Mouse (Mus musculus) retina, adult 2 months (tissue): ENCODE data around the gene Cdh23.

Experiments
- DNase-seq: peaks from one replicate; pipeline ENCODE4 v3.0.0-alpha.2; 2012; ENCODE audit warnings: low read depth, low spot score

The Cdh23 gene

GRCm38 (mm10) chr10:60708837-60709236 is 12.5 kb upstream of the Cdh23 start:
- DNase-seq: no peak

- DNase-seq: no peak
Observed at GRCm38 (mm10) chr10:60706268-60706667, 10.0 kb upstream of the Cdh23 start.

DNA sequence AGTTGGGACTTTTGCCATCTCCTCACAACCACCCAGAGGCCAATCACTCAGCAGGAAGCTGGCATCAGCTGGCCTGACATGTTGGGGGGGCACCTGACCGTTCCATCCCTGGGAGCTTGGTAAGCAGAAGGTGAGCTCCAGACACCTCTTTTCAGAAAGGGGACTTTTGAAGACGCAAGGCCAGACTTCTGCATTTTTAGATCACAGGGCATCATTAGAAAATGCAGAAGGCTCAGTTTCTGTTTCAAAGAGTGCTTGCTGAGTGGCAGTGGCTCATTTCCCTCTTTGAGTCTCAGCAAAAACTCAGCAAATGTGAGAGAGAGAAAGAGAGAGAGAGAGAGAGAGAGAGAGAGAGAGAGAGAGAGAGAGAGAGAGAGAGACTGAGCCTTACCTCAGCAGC is 8.8 kb upstream of the Cdh23 start:
- DNase-seq: no peak

DNA sequence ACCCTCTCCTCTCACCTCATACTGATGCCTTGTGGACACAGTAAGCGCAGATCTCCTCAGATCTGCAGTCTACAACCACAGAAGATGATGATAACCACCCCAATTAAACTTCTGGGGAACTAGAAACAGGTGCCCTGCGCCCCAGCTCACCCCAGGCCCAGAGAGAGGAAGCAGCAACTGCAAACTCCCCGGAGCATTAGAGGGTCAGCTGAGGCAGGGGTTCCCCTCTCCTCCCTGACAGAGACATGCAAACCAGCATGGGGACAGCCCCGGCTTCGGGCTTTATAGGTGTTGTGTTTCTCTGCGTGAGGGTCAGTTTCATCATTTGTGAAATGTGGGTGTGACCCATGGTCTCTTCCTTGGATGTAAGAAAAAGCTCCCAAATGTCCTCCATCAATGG is 1.5 kb upstream of the Cdh23 start:
- DNase-seq: no peak

DNA sequence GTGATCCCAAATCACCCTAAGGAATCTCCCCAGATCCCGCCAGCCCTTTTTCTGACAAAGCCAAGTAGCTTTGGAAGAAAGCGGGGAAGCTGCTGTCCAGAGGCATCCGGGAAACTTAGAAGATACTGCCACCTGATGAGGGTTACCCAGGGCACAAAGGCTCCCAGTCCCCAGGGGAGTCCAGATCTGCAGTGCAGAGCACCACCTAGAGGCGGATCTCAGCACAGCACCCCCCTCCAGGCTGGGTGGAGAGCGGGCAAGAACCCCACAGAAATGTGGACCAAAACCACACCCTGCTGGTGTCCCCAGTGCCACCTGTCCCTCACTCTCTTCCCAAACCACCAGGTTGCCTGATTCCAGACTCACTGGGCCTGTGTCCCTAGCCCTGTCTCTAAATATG is 685 bp upstream of the Cdh23 start:
- peak; percentile 25 for DNase-seq

- DNase-seq: no peak
Observed at GRCm38 (mm10) chr10:60691671-60692390, 4.5 kb downstream of the Cdh23 start.

GRCm38 (mm10) chr10:60690960-60691359 is 5.3 kb downstream of the Cdh23 start:
- no peak for DNase-seq

DNA sequence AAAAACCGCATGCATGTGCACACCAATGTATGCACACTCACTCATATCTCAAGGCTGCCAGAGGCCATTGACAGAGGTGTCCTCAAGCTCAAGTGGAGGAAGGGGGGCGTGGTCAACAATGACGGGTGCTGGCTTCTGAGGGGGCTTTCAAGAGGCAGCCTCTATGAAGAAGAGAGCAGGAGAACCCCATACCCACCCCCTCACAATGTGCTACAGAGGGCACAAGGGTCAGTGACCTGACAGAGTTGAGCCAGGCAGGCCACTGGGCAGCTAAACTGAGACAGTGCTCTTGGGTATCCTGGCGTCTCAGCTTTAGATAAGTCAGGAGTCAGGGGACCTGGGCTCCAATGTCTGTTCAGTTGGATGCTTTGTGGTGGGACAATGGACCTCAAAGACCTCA is 6.9 kb downstream of the Cdh23 start:
- DNase-seq: no peak

- no peak for DNase-seq
Observed at GRCm38 (mm10) chr10:60687011-60687776, 9.1 kb downstream of the Cdh23 start.

GRCm38 (mm10) chr10:60686641-60686975 is 9.7 kb downstream of the Cdh23 start:
- DNase-seq: no peak

- no peak for DNase-seq
Observed at GRCm38 (mm10) chr10:60685764-60686640, 10.3 kb downstream of the Cdh23 start.

- no peak for DNase-seq
Observed at GRCm38 (mm10) chr10:60678926-60679325, 17.4 kb downstream of the Cdh23 start.

DNA sequence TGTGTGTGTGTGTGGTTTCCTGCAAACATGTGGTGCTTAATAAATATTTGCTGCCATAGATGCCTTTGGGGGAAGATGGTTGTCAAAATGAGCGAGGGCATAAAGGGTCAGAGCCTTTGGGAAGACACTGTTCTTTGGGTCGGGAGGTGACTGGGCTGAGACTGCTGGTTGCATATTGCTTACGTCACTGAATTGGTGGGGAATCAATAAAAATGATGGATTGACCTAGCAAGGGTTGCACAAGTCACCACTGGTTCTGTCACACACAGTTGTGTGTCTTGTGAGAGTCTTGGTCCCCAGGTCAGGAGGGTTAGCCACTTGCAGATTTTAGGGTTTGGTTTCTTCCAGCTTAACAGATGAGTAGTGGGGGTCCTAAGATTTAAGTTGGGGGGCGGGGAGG is 19.0 kb downstream of the Cdh23 start:
- DNase-seq: no peak

DNA sequence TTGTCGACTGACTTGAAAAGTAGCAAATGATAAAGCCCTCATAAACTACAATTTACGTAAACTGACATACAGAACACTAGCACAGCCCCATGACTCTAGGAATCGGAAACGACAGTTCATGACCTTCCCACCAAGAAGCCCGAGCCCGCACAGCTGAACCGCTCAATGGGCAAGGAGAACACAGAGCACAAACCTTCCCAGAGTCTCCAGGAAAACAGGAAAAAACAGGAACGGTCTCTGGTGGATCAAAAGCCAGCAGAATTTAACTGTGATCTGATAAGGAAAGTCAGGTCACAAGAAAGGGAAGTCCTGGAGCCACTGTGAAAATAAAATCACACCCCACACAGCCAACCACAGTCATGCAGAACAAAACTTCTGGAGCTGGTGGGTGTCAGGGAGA is 26.1 kb downstream of the Cdh23 start:
- DNase-seq: no peak

GRCm38 (mm10) chr10:60668591-60668990 is 27.7 kb downstream of the Cdh23 start:
- DNase-seq: no peak

- DNase-seq: no peak
Observed at GRCm38 (mm10) chr10:60660986-60661385, 35.3 kb downstream of the Cdh23 start.

GRCm38 (mm10) chr10:60659450-60660020 is 36.8 kb downstream of the Cdh23 start:
- DNase-seq: no peak

DNA sequence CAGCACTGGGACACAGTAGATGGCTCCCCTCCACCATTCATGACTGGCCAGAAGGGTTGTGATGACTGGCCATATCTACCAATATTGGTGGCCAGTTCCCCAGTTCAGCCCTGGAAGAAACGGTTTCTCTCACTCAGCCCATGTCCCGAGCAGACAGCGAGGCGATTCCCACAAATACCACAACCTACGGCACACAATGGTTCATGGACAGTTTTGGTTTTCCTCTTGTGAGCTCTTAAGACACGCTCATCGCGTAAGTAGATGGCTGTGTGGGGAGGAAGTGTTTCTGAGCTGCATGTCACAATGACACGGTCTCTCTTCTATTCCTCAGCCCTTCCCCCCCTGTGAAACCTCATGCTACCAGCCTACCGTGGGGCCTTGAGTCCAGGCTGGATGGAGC is 38.1 kb downstream of the Cdh23 start:
- no peak for DNase-seq

DNA sequence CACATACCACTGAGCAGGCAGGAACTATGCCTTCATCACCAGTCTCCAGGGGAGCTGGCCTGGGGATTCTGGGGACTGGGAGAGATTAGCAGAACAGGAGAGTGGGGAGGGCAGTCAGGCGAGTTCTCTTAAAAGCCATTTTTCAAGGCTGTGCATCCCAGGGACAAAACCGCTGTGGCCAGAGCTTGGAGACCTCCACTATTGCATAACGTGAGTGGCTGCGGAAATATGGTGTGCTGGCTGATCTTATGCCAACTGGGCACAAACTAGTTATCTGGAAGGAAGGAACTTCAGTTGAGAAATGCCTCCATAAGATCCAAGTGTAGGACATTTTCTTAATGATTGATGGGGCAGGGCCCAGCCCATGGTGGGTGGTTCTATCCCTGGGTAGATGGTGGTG is 42.6 kb downstream of the Cdh23 start:
- no peak for DNase-seq

DNA sequence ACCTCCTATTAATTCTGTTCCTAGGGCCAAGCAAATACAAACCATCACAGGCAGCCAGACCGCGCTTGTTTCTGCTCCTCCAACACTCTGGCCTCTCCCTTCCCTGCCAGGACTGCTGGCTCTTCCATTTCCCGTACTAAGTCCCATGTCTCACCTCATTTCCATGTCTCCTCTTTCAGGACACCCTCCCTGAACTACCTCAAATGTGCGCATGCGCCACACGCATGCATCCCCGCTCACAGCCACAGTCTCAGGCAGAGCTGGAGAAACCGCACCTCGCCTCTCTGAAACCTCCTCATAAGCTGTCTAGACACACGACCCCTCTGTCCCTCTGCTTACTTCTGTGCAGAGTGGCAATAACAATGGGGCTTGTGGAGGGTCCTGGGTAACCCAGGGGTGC is 43.2 kb downstream of the Cdh23 start:
- no peak for DNase-seq

DNA sequence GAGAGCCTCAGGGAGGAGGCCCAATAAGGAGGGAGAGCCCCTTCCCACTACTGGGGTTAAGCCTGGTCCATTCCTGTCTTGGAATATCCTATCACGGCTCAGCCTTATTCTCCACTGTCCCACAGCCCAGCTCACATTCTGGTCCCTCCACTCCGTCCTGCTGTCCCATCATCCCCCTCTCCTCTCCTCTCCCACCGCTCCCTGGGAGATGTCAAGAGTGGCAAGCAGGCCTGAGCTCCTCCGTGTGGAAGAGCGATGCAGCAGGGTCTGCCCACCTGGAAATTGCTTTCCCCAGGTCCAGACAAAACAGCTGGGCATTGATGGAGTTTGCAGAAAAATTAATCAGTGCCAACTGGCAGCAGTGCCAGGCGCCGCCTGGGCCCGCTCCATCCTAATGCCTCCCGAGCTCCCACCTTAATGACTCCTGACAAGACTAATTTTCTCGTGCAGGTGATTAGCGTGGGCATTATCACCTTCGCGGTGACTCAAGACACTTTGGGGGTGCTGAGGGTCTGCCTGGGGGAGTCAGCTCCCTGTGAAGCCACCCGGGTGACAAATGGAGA is 52.1 kb downstream of the Cdh23 start:
- no peak for DNase-seq

DNA sequence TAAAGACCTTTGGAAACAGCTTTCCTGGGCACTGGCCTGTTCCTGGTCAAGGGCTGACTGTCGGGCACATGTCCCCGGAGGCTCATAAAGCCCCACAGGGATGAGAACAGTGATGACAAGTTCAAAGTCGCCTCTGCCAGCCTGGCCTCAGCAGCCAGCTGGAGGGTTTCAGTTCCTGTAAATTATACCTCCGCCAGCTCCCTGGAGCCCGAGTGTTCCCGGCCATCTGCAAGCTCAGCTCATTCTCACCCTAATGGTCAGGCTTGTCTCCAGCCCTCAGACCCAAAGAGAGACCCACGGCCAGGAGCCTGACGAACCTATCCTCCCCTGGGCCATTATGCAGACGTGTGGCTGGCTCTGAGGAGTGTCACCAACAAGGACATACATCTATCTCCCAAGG is 57.0 kb downstream of the Cdh23 start:
- DNase-seq: no peak
